Mouse (Mus musculus): ENCODE data around the gene Il3. TPM values are rescaled to one million over a fixed set of nuclear protein-coding genes. Genes with fewer than 3 reads are reported as not detected.

Gene Il3
- polyA plus RNA-seq (2014; fragmentation: Illumina TruSeq; extraction: RNeasy Lipid Tissue Mini Kit (QIAGEN cat#74804); ENCODE audit: low read depth, low replicate concordance), result not detected

DNA sequence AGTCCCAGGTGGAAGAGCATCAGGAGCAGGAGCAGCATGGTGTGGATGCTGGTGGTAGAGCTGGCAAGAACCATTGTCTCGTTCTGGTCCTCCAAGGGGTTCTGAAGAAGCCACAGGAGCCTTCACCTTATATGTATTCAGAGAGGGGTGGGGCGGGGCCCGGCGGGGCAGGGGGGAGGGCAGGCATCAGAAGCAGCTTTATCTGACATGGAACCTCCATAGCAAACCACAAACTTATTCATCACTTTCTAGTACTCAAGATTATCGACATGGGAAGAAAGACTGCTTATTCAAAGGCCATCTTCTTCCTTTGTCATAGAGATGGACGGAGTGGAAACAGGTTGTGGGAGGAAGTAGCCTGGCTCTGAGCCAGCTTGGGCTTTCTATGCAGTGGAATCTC, at the start of gene Il3:
Gene Il3 (minus strand): TSS at position 101 of the 400 bp plus-strand sequence.

GRCm38 (mm10) chr11:54303728-54304470, 36.8 kb upstream of the Il3 start, which contains the start of gene Acsl6:
Acsl6 (plus strand) TSS chr11:54303798.

DNA sequence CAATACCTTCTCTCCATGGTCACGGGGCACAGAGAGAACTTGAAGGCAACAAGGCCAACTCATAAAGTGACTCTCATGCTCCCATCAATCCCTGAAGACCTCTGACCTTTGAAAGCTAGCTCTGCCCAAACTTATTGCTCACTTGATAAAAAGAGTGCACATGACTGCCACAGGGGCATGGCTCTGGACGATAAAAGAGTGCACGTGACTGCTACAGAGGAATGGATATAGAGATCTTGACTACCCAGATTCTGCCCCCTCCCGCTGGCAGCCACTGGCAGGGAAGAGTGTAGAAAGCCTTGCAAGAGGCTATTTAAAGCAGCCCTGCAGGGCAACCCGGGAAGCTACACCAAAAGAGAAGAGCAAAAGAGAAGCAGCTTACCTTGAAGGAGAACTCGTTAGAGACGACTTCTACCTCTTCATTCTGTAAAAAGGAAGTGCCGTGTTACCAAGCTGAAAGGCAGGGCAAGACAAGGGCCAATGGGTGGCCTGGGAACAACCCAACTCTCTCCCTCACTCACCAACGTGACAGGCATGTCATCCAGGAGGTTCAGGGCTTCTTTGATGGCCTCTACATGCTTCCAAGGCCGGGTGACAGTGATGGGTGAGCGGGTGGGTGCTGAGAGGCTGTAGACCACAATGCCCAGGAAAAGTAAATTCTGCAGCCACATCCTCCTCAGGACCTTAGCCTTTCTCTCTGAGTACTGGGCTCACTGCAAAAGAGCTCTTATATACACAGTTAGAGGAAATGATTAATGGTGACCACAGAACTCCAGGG, 17.9 kb downstream of the Il3 start, which contains the start of gene Csf2:
Gene Csf2 (minus strand): TSS at position 728 of the 778 bp plus-strand sequence.

Other genes with a start within 250 kb of the Il3 start
- 5.7 TPM for gene Slc22a4, start 239.2 kb downstream of the Il3 start, polyA plus RNA-seq (2014; fragmentation: Illumina TruSeq; extraction: RNeasy Lipid Tissue Mini Kit (QIAGEN cat#74804); ENCODE audit: low read depth, low replicate concordance)
- 35.0 TPM for gene Pdlim4, start 198.3 kb downstream of the Il3 start, polyA plus RNA-seq (2014; fragmentation: Illumina TruSeq; extraction: RNeasy Lipid Tissue Mini Kit (QIAGEN cat#74804); ENCODE audit: low read depth, low replicate concordance)
- gene P4ha2, start 167.2 kb downstream of the Il3 start, polyA plus RNA-seq (2014; fragmentation: Illumina TruSeq; extraction: RNeasy Lipid Tissue Mini Kit (QIAGEN cat#74804); ENCODE audit: low read depth, low replicate concordance), result 62.3 TPM
- not detected for gene Csf2, start 17.6 kb downstream of the Il3 start, polyA plus RNA-seq (2014; fragmentation: Illumina TruSeq; extraction: RNeasy Lipid Tissue Mini Kit (QIAGEN cat#74804); ENCODE audit: low read depth, low replicate concordance)
- 9.0 TPM for gene Acsl6, start 36.5 kb upstream of the Il3 start, polyA plus RNA-seq (2014; fragmentation: Illumina TruSeq; extraction: RNeasy Lipid Tissue Mini Kit (QIAGEN cat#74804); ENCODE audit: low read depth, low replicate concordance)
- gene Meikin, start 103.4 kb upstream of the Il3 start, polyA plus RNA-seq (2014; fragmentation: Illumina TruSeq; extraction: RNeasy Lipid Tissue Mini Kit (QIAGEN cat#74804); ENCODE audit: low read depth, low replicate concordance), result not detected
- gene Fnip1, start 170.9 kb upstream of the Il3 start, polyA plus RNA-seq (2014; fragmentation: Illumina TruSeq; extraction: RNeasy Lipid Tissue Mini Kit (QIAGEN cat#74804); ENCODE audit: low read depth, low replicate concordance), result 26.2 TPM